Mouse (Mus musculus) lung, postnatal 36 days (tissue): Measurements from ENCODE around the gene Cuedc1.

Source experiments
- DNase-seq: peaks from one replicate; pipeline ENCODE4 v3.0.0; 2022; ENCODE audit warnings: mixed read lengths

Gene Cuedc1

GRCm38 (mm10) chr11:88086737-88087627, 10.9 kb upstream of the Cuedc1 start:
- DNase-seq = peak; percentile 95

- DNase-seq = no peak
These were observed 8.7 kb upstream of the Cuedc1 start for GRCm38 (mm10) chr11:88089150-88089549.

GRCm38 (mm10) chr11:88090293-88090692, 7.6 kb upstream of the Cuedc1 start:
- no peak for DNase-seq

GRCm38 (mm10) chr11:88091949-88092348, 5.9 kb upstream of the Cuedc1 start:
- DNase-seq = no peak

- DNase-seq = peak; percentile 46
These were observed 685 bp upstream of the Cuedc1 start for GRCm38 (mm10) chr11:88097173-88097572.

- DNase-seq = peak; percentile 77
These were observed 1.1 kb downstream of the Cuedc1 start for GRCm38 (mm10) chr11:88098787-88099598.

GRCm38 (mm10) chr11:88099599-88100023, 1.8 kb downstream of the Cuedc1 start:
- peak; percentile 75 for DNase-seq

GRCm38 (mm10) chr11:88100170-88100569, 2.3 kb downstream of the Cuedc1 start:
- no peak for DNase-seq

GRCm38 (mm10) chr11:88103214-88103941, 5.5 kb downstream of the Cuedc1 start:
- peak; percentile 77 for DNase-seq

GRCm38 (mm10) chr11:88105494-88106291, 7.8 kb downstream of the Cuedc1 start:
- no peak for DNase-seq

GRCm38 (mm10) chr11:88106292-88106554, 8.4 kb downstream of the Cuedc1 start:
- DNase-seq = peak; percentile 16

GRCm38 (mm10) chr11:88107365-88107764, 9.5 kb downstream of the Cuedc1 start:
- DNase-seq = peak; percentile 61

GRCm38 (mm10) chr11:88110031-88110594, 12.3 kb downstream of the Cuedc1 start:
- no peak for DNase-seq

- DNase-seq = no peak
These were observed 14.2 kb downstream of the Cuedc1 start for GRCm38 (mm10) chr11:88112078-88112477.

- no peak for DNase-seq
These were observed 14.9 kb downstream of the Cuedc1 start for GRCm38 (mm10) chr11:88112677-88113333.

GRCm38 (mm10) chr11:88113543-88114271, 15.8 kb downstream of the Cuedc1 start:
- DNase-seq = peak; percentile 76

GRCm38 (mm10) chr11:88114871-88115301, 17.0 kb downstream of the Cuedc1 start:
- peak; percentile 89 for DNase-seq

GRCm38 (mm10) chr11:88116568-88116967, 18.7 kb downstream of the Cuedc1 start:
- no peak for DNase-seq

GRCm38 (mm10) chr11:88117356-88118090, 19.7 kb downstream of the Cuedc1 start:
- peak; percentile 74 for DNase-seq

GRCm38 (mm10) chr11:88118091-88118440, 20.2 kb downstream of the Cuedc1 start:
- no peak for DNase-seq
